Mouse (Mus musculus) hindbrain, embryonic 14.5 days (tissue): ENCODE data around the gene Kcnd3. TPM values are rescaled to one million over a fixed set of nuclear protein-coding genes. Genes with fewer than 3 reads are reported as not detected.

Experiments used
- ATAC-seq: fragments of 200-750 bp; cut with Nextera tagmentation; 2 replicates; pipeline ENCODE4 v1.8.0; 2017; ENCODE audit warnings: moderate number of reproducible peaks, mild to moderate bottlenecking, moderate TSS enrichment, moderate library complexity; ENCODE audit not compliant: low FRiP score
- DNase-seq: peaks from one replicate; pipeline ENCODE4 v3.0.0-alpha.2; 2015; ENCODE audit warnings: low spot score
- H3K27ac ChIP-seq: fragments of 300-500 bp; sonication (generic); 2 replicates; pipeline ENCODE4 v1.5.1; 2014; ENCODE audit warnings: mild to moderate bottlenecking, moderate library complexity
- H3K27me3 ChIP-seq: fragments of 300-500 bp; sonication (generic); 2 replicates; pipeline ENCODE4 v1.6.1; 2014; ENCODE audit warnings: mild to moderate bottlenecking, low read length, mixed read lengths; ENCODE audit not compliant: control insufficient read depth, insufficient read depth
- H3K36me3 ChIP-seq: fragments of 300-500 bp; sonication (generic); replicated peaks from 2 replicates; pipeline ENCODE4 v1.6.1; 2014; ENCODE audit not compliant: control insufficient read depth, insufficient read depth
- H3K4me1 ChIP-seq: fragments of 300-500 bp; sonication (generic); replicated peaks from 2 replicates; pipeline ENCODE4 v1.6.1; 2014; ENCODE audit warnings: antibody characterized with exemption, low read length, mixed read lengths; ENCODE audit not compliant: control insufficient read depth, insufficient read depth
- H3K4me2 ChIP-seq: fragments of 300-500 bp; sonication (generic); replicated peaks from 2 replicates; pipeline ENCODE4 v1.6.1; 2014; ENCODE audit warnings: mild to moderate bottlenecking, moderate library complexity
- H3K4me3 ChIP-seq: fragments of 300-500 bp; sonication (generic); replicated peaks from 2 replicates; pipeline ENCODE4 v1.5.1; 2014; ENCODE audit warnings: mild to moderate bottlenecking, low read length
- H3K9ac ChIP-seq: fragments of 300-500 bp; sonication (generic); 2 replicates; pipeline ENCODE4 v1.6.1; 2014
- H3K9me3 ChIP-seq: fragments of 300-500 bp; sonication (generic); 2 replicates; pipeline ENCODE4 v1.6.1; 2016; ENCODE audit warnings: low read length; ENCODE audit not compliant: control insufficient read depth
- WGBS: fragments of 180-500 bp; shearing (Covaris S2); extraction: QIAGEN DNeasy Blood & Tissue Kit; methylation state at CpG from one replicate; pipeline ENCODE4 v1.1.7; 2014; 5-methylcytosine and 5-hydroxymethylcytosine counted together
- polyA plus RNA-seq: library from polyadenylated mRNA; unstranded; fragments of >200 nt; fragmentation: Nextera tagmentation; extraction: Ambion mirVana; gene quantifications from 2 replicates; pipeline ENCODE4 v1.2.1, GENCODE M21; 2014

Gene Kcnd3
- polyA plus RNA-seq, 1 experiment from 2014 or later: 11.7 TPM

DNA sequence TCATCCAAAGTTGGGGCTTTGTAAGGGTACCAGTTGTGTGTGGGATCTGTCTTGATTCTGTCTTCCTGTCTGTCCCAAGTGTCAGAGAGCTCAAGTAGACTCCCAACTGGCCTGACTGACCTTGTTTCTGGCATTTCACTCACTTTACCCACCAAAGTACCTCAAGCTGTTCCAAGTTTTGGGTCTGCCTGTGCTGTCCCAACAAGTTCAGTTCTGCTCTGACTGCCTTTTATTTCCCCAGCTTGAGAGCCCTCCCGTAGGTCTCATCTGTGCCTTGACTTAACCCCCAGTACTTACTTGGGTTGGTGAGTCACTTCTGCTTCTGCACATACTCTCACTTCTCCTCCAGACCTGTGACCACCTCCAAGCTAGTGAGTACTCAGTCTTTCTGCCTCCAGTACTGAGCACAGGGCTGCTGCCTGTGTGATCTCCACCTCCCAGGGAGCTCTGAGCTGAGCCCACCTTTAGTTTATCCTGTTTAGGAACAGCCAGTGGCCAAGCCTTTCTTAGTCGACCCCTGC, 269.6 kb downstream of the Kcnd3 start:
- Histone ChIP-seq H3K27ac (no peak overlapping the region), H3K4me2 (no peak overlapping the region), H3K9ac (no peak overlapping the region), H3K4me1 (peaks cover 16% of the 10 kb centered on the region; the same call in 1 of the 2 replicates), H3K9me3 (no peaks in the 10 kb centered on the region), H3K36me3 (peaks cover 3% of the 10 kb centered on the region; the same call in 1 of the 2 replicates), H3K4me3 (no peak overlapping the region), H3K27me3 (no peaks in the 10 kb centered on the region)
- no peak for DNase-seq
- ATAC-seq: no peak
- 74% methylated on average over 2 of the region's 2 CpGs for WGBS

DNA sequence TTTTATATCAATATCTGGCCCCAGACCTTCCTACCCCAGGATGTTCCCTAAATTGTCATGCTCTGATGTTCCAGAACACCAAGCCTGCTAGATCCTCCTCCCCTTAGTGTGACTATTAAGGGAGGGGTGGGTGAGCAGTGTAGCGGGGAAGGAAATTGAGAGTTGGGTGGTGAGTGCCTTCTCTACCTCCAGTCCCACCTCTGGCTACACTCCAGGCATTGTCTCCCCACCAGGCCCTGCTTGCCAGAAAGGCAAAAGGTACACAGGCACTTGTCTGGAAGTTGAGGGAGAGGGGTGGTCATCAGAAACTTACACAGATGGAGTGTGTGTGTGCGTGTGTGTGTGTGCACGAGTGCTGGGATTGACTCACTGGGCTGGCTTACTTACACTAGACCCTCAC, 270.4 kb downstream of the Kcnd3 start:
- DNase-seq: no peak
- Histone ChIP-seq H3K9ac (no peak overlapping the region), H3K36me3 (0 out of 2 replicates have a peak, but pooled peaks cover 3% of the 10 kb centered on the region), H3K4me3 (no peak overlapping the region), H3K27ac (no peak overlapping the region), H3K4me1 (peaks cover 16% of the 10 kb centered on the region; the same call in 1 of the 2 replicates), H3K27me3 (no peaks in the 10 kb centered on the region), H3K9me3 (no peaks in the 10 kb centered on the region), H3K4me2 (no peak overlapping the region)
- ATAC-seq: no peak
- 91% methylated on average over 3 of the region's 3 CpGs for WGBS

Other genes with a start within 250 kb of the Kcnd3 start
- 21.6 and 23.1 TPM in 2 replicates for gene Ddx20, start 235.2 kb downstream of the Kcnd3 start, polyA plus RNA-seq